Mouse (Mus musculus): ENCODE data around the gene Gm21836.
A peak's percentile ranks its signal among the peaks of the same experiment; 100 is the strongest.
"Not testable (repeated sequence)": the region's sequence is repeated elsewhere in the genome, so short reads cannot be mapped to it uniquely, and the experiment has no call there.

Gene Gm21836

DNA sequence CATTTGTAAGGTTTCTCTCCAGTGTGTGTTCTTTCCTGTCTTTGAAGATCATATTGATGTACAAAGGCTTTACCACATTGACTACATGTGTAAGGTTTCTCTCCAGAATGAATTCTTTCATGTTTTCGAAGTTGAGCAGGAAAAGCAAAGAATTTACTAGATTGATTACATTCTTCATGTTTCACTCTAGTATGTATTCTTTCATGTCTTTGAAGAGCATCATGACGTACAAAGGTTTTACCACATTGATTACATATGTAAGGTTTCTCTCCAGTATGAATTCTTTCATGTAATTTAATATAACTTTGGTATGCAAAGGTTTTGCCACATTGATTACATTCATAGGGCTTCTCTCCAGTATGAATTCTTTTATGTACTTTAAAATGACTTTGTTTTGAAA is at the start of gene Gm21836:
TSS of gene Gm21836 (minus strand) at position 101 of the 400 bp plus-strand sequence.
- not testable (repeated sequence) for DNase-seq (ENCODE audit: low spot score)

DNA sequence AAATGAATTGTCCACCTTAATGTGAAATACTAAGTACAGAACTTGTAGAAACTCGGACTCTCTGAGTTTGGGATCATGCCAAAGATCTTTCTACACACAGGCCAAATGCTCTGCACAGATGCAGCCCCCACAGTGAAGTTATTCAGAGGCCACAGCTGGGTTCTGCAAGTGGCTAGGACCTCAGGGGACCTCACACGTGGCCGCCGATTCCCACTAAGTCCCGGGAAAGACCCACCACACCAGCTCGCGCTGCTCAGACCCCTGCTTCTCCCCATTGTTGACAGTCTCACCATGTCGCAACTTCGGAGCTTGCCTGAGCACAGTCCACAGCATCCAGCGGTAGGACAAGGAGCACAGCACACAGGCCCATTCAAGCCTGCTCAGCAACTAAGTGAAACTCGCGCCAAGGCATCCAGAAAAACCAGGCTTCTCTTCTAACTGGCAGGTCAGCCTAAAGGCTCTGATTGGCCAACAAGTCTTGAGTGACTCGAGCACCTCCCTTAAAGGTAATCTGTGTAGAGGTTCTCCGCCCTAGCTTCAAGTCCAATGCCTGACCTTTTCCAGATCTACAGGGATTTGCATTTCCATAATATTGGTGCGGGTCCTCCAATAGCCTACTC is 13.1 kb downstream of the Gm21836 start:
- DNase-seq (ENCODE audit: low spot score): peak; percentile 16

DNA sequence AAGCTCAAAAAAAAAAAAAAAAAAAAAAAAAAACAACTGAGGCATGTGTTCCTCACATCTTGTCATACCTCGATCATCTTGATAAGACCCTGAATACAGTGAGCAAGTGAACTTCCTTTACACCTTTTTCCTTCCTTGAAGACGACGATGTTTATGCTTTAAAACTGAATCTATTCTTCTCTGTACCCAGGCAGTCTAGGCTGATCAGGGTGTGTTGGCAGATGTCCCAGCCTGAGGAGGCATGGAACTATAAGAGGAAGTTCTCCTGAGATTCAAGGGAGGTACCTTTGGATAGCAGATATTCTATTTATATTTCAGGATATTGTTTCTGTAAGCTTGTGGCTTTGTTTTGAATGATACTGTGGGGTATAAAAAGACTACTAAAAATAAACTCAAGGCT is 15.5 kb downstream of the Gm21836 start:
- DNase-seq (ENCODE audit: low spot score): no peak

DNA sequence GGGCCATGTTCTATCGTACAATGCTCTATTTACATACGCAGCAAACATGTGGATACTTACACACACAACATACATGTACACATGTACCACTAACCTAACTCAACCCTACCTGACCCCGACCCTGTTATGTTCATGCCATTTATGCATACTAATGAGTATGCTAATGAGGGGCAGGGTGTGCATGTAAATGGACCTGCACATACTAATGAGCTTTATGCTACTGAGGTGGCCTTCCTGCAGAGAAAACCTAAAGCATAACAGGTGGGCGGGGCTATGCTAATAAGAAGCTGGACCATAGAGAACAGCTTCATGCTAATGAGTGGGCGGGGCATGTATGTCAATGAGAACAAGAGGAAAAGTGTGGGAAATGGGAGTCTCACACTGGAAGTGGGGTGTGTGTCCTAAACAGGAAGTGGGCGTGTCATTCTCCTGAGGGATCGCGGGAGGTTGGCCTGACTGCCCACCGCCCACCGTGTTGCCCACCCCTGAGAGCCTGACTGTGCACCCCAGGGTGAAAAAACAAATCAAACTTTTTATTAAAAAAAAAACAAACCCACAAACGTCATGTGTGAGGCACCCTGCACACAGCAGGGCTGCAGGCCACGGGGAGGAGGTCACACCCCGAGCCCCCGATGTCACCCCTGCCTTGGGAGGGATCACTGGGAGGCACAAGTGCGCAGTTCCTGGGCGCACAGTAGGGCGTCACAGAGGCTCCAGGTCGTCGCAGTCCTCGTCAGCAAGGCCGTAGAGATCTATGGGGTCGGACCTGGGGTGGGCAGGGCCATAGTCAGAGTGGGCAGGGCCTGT is 17.3 kb downstream of the Gm21836 start, which contains the start of gene Ppp2r3d:
TSS of gene Ppp2r3d (minus strand) at position 803 of the 807 bp plus-strand sequence.
- DNase-seq (ENCODE audit: low spot score): no peak

DNA sequence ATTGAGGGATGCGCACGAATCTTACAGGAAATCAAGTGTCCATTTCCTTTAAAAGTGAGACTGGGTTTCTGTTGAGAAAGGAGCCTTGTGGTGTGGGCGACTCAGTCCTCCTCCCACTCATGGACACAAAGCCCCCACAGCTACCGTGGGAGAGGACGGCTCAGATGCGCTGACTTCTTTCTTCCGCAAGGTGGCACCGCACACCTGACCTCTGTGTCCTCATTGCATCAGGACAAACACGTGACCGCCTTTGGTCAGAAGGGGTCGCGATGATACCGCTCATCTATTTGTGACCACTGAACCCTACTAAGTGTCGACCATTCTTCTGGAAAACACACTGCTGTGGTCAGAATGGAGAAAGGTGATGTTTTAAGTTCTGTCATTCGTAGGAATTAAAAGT is 17.9 kb downstream of the Gm21836 start:
- no peak for DNase-seq (ENCODE audit: low spot score)

DNA sequence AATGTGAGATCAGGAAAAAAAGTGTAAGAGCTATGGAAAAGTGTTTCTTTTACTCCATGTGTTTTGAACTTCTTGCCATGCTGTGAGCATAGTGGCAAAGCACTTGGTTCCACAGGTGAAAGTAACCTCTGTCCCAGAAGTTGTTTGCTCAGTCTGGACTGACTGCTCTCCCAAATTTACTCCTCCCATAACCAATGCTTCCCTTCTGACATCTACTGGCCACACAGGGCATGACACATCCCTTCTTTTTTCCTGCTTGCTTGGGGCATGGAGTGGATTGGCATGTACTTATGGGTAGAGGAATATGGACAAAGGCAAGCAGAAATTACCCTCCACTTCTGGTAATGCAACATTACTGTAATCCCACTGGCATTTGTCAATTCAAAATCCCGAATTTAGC is 37.0 kb downstream of the Gm21836 start:
- peak; percentile 12 for DNase-seq (ENCODE audit: low spot score)
